Mouse (Mus musculus) forebrain, embryonic 12.5 days (tissue): ENCODE data around the gene Pnpla5. TPM values are rescaled to one million over a fixed set of nuclear protein-coding genes. Genes with fewer than 3 reads are reported as not detected.

Experiments used
- ATAC-seq: fragments of 200-750 bp; cut with Nextera tagmentation; 2 replicates; pipeline ENCODE4 v1.8.0; 2017; ENCODE audit warnings: moderate TSS enrichment; ENCODE audit not compliant: low FRiP score
- H3K27ac ChIP-seq: fragments of 300-500 bp; sonication (generic); 2 replicates; pipeline ENCODE4 v1.5.1; 2016; ENCODE audit warnings: mild to moderate bottlenecking
- H3K27me3 ChIP-seq: fragments of 300-500 bp; sonication (generic); 2 replicates; pipeline ENCODE4 v1.6.1; 2016; ENCODE audit warnings: mild to moderate bottlenecking
- H3K36me3 ChIP-seq: fragments of 300-500 bp; sonication (generic); replicated peaks from 2 replicates; pipeline ENCODE4 v1.6.1; 2016; ENCODE audit warnings: mild to moderate bottlenecking
- H3K4me1 ChIP-seq: fragments of 300-500 bp; sonication (generic); 2 replicates; pipeline ENCODE4 v1.6.1; 2016
- H3K4me2 ChIP-seq: fragments of 300-500 bp; sonication (generic); 2 replicates; pipeline ENCODE4 v1.6.1; 2016; ENCODE audit warnings: mild to moderate bottlenecking, moderate library complexity
- H3K4me3 ChIP-seq: fragments of 300-500 bp; sonication (generic); replicated peaks from 2 replicates; pipeline ENCODE4 v1.5.1; 2016; ENCODE audit warnings: mild to moderate bottlenecking
- H3K9ac ChIP-seq: fragments of 300-500 bp; sonication (generic); 2 replicates; pipeline ENCODE4 v1.6.1; 2016; ENCODE audit warnings: mild to moderate bottlenecking
- H3K9me3 ChIP-seq: fragments of 300-500 bp; sonication (generic); 2 replicates; pipeline ENCODE4 v1.6.1; 2016
- WGBS: fragments of 180-500 bp; shearing (Covaris S2); methylation state at CpG from one replicate; pipeline ENCODE4 v1.1.7; 2016; 5-methylcytosine and 5-hydroxymethylcytosine counted together
- polyA plus RNA-seq: library from polyadenylated mRNA; unstranded; fragments of >200 nt; fragmentation: Nextera tagmentation; extraction: Ambion mirVana; gene quantifications from 2 replicates; pipeline ENCODE4 v1.2.1, GENCODE M21; 2016

The Pnpla5 gene
- polyA plus RNA-seq, 1 experiment from 2014 or later, result not detected

DNA sequence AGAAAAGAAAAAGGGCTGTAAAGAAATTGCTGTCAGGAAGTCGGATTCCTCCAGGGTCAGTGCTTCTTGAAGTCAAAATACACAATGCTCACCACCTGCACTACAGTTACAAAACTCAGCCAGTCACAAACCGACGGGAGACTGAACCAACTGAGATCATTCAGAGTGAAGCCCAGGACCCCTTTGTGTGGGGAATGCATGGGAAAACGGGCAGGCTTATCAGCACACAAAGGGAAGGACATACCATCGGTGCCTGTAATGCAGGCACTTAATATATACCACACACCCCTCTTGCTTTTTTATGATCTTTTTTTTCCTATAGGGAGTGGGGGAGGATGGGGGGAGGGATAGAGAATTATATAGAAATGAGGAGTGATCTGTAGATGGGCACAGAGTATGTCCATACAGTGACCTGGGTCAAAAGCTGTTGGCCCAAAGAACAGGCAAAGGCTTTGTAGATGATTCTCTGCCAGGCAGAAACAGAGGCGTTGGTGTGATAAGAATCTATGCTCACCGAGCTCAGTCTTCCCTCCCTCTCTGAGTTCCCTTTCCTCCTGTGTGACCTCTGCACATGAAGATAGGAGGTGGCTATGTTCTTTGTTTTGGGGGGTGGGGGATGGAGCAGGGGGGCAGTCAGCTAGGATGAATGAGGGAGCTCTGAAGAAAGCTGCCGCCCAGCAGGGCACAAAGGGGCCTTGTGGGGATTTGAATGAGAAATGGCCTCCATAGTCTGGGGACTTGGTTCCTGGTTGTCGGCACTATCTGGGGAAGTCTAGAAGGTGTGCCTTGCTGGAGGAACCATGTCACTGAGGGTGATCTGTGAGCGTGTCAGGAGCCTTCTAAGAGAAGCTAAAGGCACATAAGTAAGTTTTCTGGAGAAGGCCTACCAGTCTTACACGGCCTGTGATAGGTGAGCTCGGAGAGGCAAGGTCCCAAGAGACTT is 13.8 kb upstream of the Pnpla5 start:
- no peak overlapping the region for H3K27ac ChIP-seq
- no peaks in the 10 kb centered on the region for H3K36me3 ChIP-seq
- no peaks in the 10 kb centered on the region for H3K9me3 ChIP-seq
- no peak overlapping the region for H3K4me2 ChIP-seq
- H3K9ac ChIP-seq, result no peak overlapping the region
- peaks cover 26% of the 10 kb centered on the region for H3K4me1 ChIP-seq
- H3K27me3 ChIP-seq, result no peaks in the 10 kb centered on the region
- ATAC-seq, result no peak
- H3K4me3 ChIP-seq, result no peak overlapping the region
- WGBS, result 16% methylated on average over 12 of the region's 12 CpGs

DNA sequence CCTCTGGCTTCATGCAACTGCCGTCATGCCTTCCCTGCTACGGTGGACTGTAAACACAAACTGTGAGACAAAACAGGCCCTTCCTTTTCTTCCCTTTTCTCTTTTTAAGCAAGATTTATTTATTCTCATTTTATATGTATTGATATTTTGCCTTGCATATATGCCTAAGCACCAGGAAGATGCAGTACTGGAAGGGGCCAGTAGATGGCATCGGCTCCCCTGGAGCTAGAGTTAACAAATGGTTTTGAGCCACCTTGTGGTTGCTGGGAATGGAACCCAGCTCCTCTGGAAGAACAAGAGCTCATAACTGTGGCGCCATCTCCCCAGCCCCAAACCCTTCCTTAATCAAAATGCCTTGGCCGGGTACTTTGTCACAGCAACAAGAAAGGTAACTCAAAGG is 12.5 kb upstream of the Pnpla5 start:
- WGBS, result 85% methylated on average over 5 of the region's 5 CpGs

DNA sequence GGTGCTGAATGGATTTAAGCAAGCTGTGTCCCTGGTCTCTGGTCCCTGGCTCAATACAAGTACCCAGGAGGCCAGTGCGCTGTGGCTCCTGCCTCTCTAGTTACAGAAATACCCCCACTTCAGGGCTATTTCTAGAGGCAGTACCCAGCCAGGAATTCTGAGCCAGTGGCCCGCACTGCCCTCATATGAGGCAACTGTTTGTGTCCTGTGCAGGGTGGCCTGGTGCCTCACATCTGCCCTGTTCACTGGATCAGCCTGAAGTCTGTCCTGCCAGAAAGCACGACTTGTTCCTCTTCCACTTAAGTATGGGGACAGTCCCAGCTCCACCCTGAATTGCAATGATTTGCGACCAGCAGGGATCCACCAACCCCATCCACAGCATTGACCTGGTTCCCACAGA is 10.5 kb upstream of the Pnpla5 start:
- Histone ChIP-seq H3K27me3 (peaks cover 2% of the 10 kb centered on the region; the same call in 1 of the 2 replicates), H3K4me3 (no peak overlapping the region), H3K4me2 (no peak overlapping the region), H3K9ac (no peak overlapping the region), H3K9me3 (no peaks in the 10 kb centered on the region), H3K27ac (no peak overlapping the region), H3K36me3 (no peaks in the 10 kb centered on the region), H3K4me1 (peaks cover 12% of the 10 kb centered on the region; the same call in 1 of the 2 replicates)
- ATAC-seq, result no peak
- 77% methylated on average over 4 of the region's 4 CpGs for WGBS

More for the DNA sequence above, 12.5 kb upstream of the Pnpla5 start:
- ATAC-seq, result no peak
- H3K36me3 ChIP-seq, result no peaks in the 10 kb centered on the region
- H3K9me3 ChIP-seq, result no peaks in the 10 kb centered on the region
- no peak overlapping the region for H3K4me3 ChIP-seq
- H3K4me2 ChIP-seq, result no peak overlapping the region
- peaks cover 16% of the 10 kb centered on the region; the same call in 1 of the 2 replicates for H3K4me1 ChIP-seq
- H3K27me3 ChIP-seq, result 0 out of 2 replicates have a peak, but pooled peaks cover 2% of the 10 kb centered on the region
- no peak overlapping the region for H3K9ac ChIP-seq
- H3K27ac ChIP-seq, result no peak overlapping the region

DNA sequence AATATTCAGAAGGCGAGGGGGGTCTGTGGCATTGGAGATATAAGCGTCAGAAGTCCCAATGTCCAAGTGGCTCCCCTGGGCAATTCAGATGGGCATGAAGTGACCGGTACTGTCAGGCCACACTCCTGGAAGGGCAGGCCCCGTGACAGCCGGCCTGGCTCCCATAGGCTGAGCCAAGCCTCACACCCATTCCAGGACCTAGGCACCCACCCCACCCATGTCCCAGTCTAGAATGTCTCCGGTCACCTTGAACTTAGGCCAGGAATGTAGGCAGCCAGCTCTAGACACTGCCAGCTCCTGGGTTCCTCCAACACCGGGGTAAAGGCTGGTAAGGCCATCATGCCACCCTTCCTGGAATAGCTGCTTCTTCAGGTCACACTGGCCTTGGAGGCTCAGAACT is 9.0 kb upstream of the Pnpla5 start:
- H3K9ac ChIP-seq, result no peak overlapping the region
- H3K36me3 ChIP-seq, result no peaks in the 10 kb centered on the region
- no peak overlapping the region for H3K4me3 ChIP-seq
- peaks cover 2% of the 10 kb centered on the region; the same call in 1 of the 2 replicates for H3K27me3 ChIP-seq
- no peak overlapping the region for H3K27ac ChIP-seq
- H3K4me2 ChIP-seq, result no peak overlapping the region
- ATAC-seq, result no peak
- peaks cover 9% of the 10 kb centered on the region; the same call in 1 of the 2 replicates for H3K4me1 ChIP-seq
- H3K9me3 ChIP-seq, result no peaks in the 10 kb centered on the region
- WGBS, result 92% methylated on average over 7 of the region's 7 CpGs

DNA sequence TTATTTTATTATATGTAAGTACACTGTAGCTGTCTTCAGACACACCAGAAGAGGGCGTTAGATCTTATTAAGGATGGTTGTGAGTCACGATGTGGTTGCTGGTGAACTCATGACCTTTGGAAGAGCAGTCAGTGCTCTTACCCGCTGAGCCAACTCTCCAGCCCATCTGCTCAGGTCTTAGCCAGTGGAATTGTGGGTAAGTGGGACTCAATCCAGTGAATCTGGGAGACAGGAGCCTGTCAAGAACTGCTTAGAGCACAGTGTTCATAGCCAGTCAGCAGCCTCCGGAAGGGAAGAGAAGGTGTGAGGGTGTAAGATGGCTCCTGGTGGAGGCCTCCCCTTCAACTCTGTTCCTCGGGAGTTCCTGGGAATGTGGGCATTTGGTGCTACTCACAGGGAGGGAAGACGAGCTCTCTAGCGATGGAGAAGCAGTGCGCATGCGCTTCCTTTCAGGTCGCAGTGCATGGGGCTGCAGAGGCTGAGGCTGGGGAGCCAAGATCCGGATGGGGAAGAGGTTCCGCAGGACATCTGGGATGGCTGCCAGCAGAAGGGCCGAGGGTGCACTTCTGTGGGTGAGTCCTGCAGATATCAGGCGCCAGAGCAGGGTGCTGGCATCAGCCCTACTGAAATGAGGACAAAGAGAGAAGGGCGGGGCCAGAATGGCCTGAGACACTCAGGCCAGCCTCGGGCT is 8.3 kb upstream of the Pnpla5 start:
- Histone ChIP-seq H3K9ac (no peak overlapping the region), H3K4me2 (no peak overlapping the region), H3K4me3 (no peak overlapping the region), H3K27me3 (peaks cover 2% of the 10 kb centered on the region; the same call in 1 of the 2 replicates), H3K9me3 (no peaks in the 10 kb centered on the region), H3K4me1 (0 out of 2 replicates have a peak, but pooled peaks cover 2% of the 10 kb centered on the region), H3K36me3 (no peaks in the 10 kb centered on the region), H3K27ac (no peak overlapping the region)
- WGBS, result 75% methylated on average over 16 of the region's 16 CpGs
- no peak for ATAC-seq

DNA sequence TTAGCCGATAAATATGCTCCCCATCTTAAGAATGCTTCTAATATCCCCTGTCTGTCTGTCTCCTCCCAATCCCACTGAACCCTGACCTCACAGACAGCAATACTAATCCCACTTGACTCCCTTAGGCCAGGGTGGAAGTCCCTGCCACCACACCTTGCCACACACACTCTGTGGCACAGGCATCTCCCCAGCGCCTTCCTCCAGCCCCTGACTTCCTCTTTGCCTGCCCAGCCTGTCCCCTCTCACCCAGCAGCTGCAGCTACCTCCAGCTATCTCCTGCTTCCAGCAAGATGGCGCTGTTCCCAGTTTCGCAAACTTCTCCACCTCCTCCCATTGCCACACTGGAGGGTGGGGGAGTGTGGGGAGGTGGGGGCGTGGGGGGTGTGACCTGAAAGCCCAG is 3.9 kb upstream of the Pnpla5 start:
- no peak for ATAC-seq
- Histone ChIP-seq H3K9ac (no peak overlapping the region), H3K9me3 (no peaks in the 10 kb centered on the region), H3K4me1 (no peaks in the 10 kb centered on the region), H3K36me3 (no peaks in the 10 kb centered on the region), H3K27me3 (peaks cover 2% of the 10 kb centered on the region; the same call in 1 of the 2 replicates), H3K4me3 (no peak overlapping the region), H3K27ac (no peak overlapping the region), H3K4me2 (no peak overlapping the region)
- 34% methylated on average over 5 of the region's 5 CpGs for WGBS

DNA sequence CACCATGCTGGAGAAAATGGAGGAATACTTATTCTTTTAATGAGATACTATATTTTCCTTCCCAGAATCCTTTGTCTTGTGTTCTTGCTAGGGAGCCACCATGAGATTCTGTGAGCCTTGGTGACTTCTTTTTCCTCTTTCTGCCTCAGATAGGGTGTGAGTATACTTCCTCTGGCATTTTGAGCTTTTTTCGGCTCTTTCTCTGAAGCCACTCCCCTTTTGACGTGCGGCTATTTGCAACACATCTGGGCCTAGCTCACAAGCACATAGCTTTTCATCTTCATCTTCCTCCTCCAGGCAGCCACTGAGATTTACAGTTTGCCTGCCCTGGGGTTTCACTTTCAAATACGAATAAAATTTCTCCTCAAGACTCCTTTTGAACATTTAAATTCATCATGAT is 3.5 kb upstream of the Pnpla5 start:
- H3K4me3 ChIP-seq, result no peak overlapping the region
- H3K9me3 ChIP-seq, result no peaks in the 10 kb centered on the region
- H3K4me1 ChIP-seq, result no peaks in the 10 kb centered on the region
- H3K9ac ChIP-seq, result no peak overlapping the region
- H3K36me3 ChIP-seq, result no peaks in the 10 kb centered on the region
- no peak for ATAC-seq
- no peak overlapping the region for H3K4me2 ChIP-seq
- H3K27ac ChIP-seq, result no peak overlapping the region
- WGBS, result 81% methylated on average over 4 of the region's 4 CpGs
- peaks cover 2% of the 10 kb centered on the region; the same call in 1 of the 2 replicates for H3K27me3 ChIP-seq

DNA sequence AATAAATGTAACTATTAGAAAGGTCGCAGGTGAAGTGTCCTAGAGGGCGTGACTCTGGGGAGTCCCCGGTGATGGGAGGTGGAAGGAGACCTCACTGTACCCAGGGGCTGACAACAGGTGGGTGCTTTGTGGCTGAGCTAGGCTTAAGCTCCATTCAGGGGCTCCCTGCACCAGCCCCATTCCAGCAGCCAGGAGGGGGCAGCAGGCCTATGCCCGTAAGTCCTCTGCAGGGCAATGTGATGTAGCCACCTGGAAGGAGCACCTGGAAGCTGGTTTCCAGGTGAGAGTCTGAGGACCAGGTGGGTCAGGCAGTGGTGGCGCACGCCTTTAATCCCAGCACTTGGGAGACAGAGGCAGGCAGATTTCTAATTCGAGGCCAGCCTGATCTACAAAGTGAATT is 1.1 kb upstream of the Pnpla5 start:
- ATAC-seq, result no peak
- Histone ChIP-seq H3K4me2 (no peak overlapping the region), H3K4me3 (no peak overlapping the region), H3K9ac (no peak overlapping the region), H3K4me1 (no peaks in the 10 kb centered on the region), H3K9me3 (no peaks in the 10 kb centered on the region), H3K36me3 (no peaks in the 10 kb centered on the region), H3K27ac (no peak overlapping the region), H3K27me3 (no peaks in the 10 kb centered on the region)
- 59% methylated on average over 7 of the region's 7 CpGs for WGBS

DNA sequence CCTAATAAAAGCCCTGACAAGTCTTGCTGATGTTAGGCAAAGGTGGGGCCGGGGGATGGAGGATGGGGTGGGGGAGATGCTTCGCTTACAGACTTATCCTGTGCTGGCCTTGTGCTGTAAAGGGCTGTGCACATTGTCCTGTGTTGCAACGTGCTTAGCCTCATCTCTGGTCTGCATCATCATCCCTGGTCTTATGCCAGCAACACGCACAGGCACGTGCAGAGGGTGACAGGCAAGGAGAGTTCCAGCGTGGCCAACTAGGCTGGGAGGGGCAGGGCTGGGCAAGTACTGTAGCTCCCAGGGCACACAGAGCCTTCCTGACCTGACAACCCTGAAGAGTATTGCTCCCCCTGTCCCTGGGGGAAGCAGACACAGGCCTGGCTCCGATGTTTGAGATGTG is 1.9 kb downstream of the Pnpla5 start:
- Histone ChIP-seq H3K9me3 (no peaks in the 10 kb centered on the region), H3K27me3 (no peaks in the 10 kb centered on the region), H3K9ac (no peak overlapping the region), H3K4me3 (no peak overlapping the region), H3K36me3 (no peaks in the 10 kb centered on the region), H3K4me1 (no peaks in the 10 kb centered on the region), H3K4me2 (no peak overlapping the region), H3K27ac (no peak overlapping the region)
- 78% methylated on average over 7 of the region's 7 CpGs for WGBS
- no peak for ATAC-seq

DNA sequence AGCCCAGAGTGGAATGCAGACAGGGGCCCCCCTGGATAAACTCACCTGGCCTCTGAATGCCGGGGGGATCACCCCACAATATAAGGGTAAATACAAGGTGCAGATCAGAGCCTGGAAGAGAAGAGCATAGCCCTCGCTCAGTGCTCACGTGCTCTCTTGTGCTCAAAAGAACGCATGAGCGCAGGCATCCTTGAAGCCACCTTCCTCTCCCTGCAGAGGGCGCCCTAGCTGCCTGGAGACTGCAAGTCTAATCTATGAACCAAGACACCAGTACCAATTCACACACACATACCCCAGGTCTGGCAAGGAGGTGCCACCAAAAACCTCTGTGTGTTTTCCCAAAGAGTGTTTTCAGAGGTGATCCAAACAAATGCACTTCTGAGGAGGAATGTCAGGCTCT is 2.4 kb downstream of the Pnpla5 start:
- 21% methylated on average over 6 of the region's 6 CpGs for WGBS
- Histone ChIP-seq H3K4me1 (no peaks in the 10 kb centered on the region), H3K4me2 (no peak overlapping the region), H3K9ac (no peak overlapping the region), H3K27ac (no peak overlapping the region), H3K9me3 (no peaks in the 10 kb centered on the region), H3K4me3 (no peak overlapping the region), H3K36me3 (no peaks in the 10 kb centered on the region), H3K27me3 (no peaks in the 10 kb centered on the region)
- ATAC-seq, result no peak

DNA sequence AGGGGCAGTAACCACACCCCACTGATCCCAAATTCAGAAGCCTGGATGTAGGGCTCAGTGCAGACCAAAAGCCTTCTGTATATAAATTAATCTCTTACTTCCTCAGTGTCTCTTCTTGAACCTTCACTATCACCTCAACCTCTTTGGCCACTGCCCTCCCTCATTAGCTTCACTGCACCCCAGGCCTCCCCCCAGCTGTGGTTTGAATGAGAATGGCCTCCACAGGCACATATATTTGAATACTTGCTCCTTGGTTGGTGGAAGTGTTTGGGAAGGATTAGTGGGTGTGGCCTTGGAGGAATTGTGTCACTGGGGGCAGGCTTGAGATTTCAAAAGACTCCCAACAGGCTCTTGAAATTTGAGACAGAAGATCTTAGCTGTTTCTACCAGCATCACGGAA is 6.5 kb downstream of the Pnpla5 start:
- no peak overlapping the region for H3K4me3 ChIP-seq
- H3K27ac ChIP-seq, result no peak overlapping the region
- no peak overlapping the region for H3K9ac ChIP-seq
- H3K4me1 ChIP-seq, result no peaks in the 10 kb centered on the region
- no peaks in the 10 kb centered on the region for H3K27me3 ChIP-seq
- 84% methylated on average over 1 of the region's 1 CpGs for WGBS
- H3K9me3 ChIP-seq, result no peaks in the 10 kb centered on the region
- H3K4me2 ChIP-seq, result no peak overlapping the region
- H3K36me3 ChIP-seq, result no peaks in the 10 kb centered on the region
- no peak for ATAC-seq

DNA sequence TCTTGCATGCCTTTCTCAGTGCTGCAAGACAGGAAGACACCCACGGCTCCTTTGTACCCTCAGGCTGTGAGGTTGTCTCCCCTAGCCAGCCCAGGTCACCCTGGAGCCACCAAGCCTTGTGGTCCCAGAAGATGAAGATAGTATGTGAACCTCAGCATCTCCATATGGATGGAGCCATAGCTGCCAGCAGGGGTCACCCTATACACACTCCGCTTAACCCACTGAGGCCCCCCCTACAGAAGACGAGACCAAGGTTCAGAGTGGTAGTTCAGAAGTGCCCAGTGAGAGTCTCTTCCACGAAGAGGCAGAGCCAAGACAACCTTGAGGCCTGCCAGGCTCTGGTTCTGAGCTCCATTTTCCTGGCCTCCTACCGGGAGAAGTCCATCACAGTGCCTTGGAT is 7.2 kb downstream of the Pnpla5 start:
- Histone ChIP-seq H3K9me3 (no peaks in the 10 kb centered on the region), H3K27me3 (no peaks in the 10 kb centered on the region), H3K4me2 (no peak overlapping the region), H3K4me1 (no peaks in the 10 kb centered on the region), H3K4me3 (no peak overlapping the region), H3K9ac (no peak overlapping the region), H3K36me3 (no peaks in the 10 kb centered on the region), H3K27ac (no peak overlapping the region)
- no peak for ATAC-seq
- 71% methylated on average over 5 of the region's 5 CpGs for WGBS
